Mouse (Mus musculus) mouse trophoblast stem cell (cell line): ENCODE data around the gene Abcg5.

Experiments used
- in situ Hi-C, 2 experiments: fragments of 300-500 bp; cut with MseI, MboI; formaldehyde crosslinking; loops; 2 replicates in 1 of 2; 3 replicates in 1 of 2; pipeline ENCODE4 v1.15.1; 2025

Abcg5 gene

DNA sequence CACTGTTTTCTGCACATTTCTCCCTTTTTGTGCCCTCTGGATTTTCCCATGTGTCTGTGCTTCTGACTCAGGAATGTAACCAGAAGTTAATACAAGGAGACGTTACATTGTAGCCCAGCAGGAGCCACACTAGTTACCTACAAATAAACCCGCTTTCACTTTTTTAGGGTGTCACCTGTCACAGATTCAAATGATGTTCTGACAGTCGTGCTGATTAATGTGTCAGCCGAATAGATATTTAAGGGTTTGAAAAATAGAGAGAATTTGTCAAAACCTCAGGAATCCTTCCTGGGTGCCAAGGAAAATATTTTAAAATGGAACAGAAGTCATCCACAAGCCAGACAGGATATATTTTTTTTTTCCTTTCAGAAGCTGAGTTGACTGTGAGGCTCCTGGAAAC, 2.5 kb upstream of the Abcg5 start:
- in situ Hi-C loops = no loop called here

- in situ Hi-C loops = no loop called here
Observed at GRCm38 (mm10) chr17:84684284-84684683, 1.5 kb upstream of the Abcg5 start.

DNA sequence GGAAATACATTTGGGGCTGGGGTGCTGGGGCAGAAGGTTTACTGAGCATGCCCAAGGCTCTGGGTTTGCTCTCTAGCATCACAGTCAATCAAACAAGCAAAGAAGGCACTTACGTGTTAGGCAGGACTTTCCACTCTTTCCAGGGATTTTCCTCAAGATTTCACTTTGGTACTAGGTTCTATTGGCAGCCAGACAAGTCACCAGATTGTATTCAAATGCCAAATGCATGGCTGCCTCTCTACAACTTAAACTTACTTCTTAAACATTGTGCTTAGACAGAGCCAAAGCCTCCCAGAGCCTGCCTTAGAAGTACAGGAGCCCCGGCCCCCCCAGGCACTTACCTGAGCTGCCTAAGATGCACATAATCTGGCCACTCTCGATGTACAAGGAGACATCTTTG, 1.1 kb downstream of the Abcg5 start:
- in situ Hi-C loops = no loop called here

DNA sequence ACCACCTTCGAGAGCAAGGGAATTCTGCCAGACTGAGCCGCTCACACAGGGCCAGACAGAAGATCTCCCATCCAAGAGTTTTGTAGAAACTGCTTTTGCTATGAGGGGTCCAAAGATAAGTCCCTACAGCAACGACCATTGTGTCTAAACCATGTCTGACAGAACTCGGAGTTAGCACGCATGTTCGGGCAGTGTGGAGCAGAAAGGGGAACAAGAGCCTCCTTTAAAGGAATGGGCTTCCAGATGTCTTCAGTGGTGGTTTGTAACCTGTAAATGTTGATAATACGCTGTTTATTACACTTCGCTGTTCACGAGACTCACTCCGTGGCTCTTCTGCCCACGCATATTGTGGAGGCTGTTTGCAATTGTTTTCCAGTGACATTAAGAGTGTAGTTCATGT, 5.2 kb downstream of the Abcg5 start:
- in situ Hi-C loops = no loop called here

DNA sequence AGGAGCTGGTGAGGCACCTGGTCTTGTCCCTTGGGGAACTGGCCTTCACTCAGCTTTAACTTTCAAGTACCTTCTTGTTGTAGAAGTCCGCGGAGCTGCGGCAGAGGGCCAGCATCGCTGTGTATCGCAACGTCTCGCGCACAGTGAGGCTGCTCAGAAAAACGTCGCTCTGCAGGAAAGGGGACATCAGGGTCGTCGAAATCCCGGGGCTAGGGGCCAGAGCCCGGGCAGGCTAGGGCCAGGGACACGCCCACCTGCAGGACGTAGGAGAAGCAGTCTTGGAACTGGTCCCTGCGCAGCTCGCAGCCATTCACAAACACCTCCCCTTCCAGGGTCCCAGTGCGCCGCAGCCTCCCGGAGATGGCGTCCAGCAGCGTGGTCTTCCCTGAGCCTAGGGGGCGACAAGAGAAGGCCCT, 6.9 kb downstream of the Abcg5 start, which contains the start of gene Abcg8:
TSS of gene Abcg8 (plus strand) at position 352 of the 416 bp plus-strand sequence.
- in situ Hi-C loops = no loop called here

- in situ Hi-C loops = no loop called here
Observed at GRCm38 (mm10) chr17:84675204-84675603, 7.6 kb downstream of the Abcg5 start.

DNA sequence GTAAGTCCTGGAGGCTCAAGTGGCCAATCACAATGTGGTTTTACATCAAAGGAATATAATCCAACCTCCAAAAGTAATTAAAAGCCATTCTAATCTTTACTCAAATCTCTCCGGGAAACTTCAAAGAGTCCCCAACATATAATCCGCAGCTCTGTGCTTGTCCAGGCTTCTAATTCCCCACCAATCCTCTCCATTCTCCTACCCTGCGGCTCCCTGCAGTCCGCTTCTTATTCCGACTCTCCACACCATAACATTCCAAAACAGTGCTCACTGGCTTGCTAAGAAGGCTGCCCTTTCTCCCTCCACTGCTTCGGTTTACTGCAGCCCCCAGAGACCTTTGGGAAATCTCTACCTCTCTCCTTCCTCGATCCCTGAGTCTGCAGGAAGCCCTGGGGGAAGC, 8.8 kb downstream of the Abcg5 start:
- in situ Hi-C loops = no loop called here

DNA sequence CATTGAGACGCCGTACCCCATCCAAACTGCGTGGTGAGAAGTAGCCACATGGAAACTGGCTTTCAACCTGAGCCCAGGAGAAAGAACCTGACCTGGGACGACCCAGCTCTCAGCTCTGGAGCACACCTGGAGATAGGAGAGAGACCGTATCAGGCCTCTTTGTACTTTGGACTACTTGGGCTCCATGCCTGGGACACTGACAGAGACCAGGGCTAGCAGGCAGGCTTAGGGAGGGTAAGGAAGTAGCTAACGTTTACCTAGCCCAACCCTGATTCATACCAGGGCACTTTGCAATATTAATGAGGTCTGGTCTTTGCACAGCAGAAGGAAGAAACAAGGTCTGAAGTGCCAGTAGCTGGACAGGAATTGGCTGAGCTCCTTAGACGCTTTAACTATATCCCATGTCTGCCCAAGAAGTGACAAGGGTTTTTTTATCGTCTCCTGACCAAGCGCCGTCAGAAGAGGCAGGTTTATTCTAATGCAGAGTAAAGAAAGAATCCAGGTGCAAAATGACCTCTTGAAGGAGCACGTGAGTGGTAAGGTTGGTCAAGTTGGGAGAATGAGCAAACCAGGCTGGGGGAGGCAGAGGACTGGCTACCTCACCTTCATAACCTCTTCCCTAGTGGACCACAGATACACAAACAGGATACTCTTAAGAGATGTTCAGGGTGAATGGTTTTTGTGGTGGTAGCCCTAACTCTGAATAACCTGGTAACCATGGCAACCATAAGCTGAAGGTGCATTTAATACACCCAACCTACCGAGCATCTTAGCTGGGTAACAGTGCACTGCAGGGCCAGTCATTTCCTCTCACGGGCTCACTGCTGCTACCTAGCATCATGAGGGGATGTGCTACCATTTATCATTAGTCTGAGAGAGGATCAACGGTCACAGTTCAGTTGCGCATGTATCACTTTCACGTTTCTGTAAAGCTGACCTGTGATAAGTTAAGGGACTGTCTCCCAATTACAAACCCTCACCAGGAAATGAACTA, 10.1 kb downstream of the Abcg5 start:
- in situ Hi-C loops = no loop called here

- in situ Hi-C loops = no loop called here
Observed at GRCm38 (mm10) chr17:84667848-84668247, 15.0 kb downstream of the Abcg5 start.

DNA sequence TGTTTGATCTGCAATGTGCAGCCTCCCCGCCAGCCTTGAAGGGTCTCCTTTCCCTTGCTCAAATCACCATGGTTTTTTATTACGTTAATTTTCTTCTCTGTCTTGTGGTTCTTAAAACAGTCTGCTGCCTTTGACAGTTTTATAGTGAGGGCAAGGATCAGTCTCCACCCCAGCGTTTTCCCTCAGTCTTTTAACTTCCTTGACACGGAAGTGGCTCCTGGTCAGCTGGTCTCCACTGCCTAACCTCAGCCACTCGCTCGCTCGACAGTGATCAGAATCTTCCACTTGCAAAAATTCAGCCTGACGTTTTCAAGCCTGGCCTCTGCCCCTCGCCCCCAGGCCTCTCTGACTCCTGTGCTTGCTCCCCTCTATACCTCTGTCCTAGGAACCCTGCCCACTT, 17.1 kb downstream of the Abcg5 start:
- in situ Hi-C loops = no loop called here

DNA sequence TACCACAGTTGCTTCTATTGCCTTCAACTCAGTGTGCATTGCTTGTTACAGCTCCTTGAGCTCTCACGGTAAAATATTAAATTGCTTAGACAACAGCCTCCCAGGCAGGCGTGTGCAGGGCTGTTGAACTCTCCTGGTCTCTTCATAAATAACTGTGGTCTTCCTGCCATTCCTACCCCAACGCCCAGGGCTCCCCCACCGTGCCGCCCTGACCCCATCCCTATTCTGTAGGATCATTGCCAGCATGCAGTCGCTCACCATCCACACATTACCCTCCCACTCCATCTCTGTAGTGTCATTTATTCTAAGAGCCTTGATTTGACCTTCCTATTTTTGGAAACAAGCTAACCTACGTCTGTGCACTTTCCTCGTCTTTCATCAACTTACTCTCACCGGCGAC, 17.8 kb downstream of the Abcg5 start:
- in situ Hi-C loops = no loop called here

DNA sequence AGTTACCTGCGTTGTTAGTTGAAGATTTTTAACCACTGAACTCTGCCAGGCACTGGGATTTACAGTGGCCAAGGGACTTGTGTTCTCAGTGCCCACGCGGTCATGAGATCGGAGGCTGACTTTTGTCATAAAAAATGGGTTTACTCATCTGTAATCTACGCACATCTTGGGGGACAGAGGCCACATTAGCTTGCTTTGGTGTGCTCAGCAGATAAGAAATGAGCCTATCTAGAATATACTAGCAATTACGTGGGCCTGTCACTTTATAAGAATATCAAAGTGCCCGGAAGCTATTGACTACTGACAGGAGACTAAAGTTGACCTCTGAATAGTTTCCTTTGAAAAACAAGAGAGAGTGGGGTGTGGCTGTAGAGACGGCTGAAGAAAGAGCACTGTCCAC, 23.9 kb downstream of the Abcg5 start:
- in situ Hi-C loops = no loop called here

DNA sequence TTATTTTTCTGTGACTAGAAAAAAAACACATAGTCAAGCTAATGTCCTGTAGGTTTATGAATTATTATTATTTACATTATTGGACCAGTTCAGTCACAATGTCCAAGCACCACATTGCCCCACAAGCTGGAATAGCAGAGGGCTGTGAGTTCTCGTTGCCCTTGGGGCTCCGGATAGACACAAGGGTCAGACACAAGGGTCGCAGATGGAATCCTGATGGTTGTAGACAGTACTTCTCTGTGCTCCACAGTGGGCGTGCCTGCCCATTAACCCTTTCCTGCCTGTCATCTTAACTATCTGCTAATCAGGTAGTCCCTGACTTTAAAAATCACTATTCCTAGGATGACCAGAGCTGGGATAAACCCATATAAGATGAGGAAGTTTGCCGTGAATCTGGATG, 24.6 kb downstream of the Abcg5 start:
- in situ Hi-C loops = no loop called here

GRCm38 (mm10) chr17:84657782-84658181, 25.0 kb downstream of the Abcg5 start:
- in situ Hi-C loops = no loop called here

- in situ Hi-C loops = no loop called here
Observed at GRCm38 (mm10) chr17:84657422-84657732, 25.4 kb downstream of the Abcg5 start.

- in situ Hi-C loops = no loop called here
Observed at GRCm38 (mm10) chr17:84656653-84657421, 26.0 kb downstream of the Abcg5 start.

- in situ Hi-C loops = no loop called here
Observed at GRCm38 (mm10) chr17:84656205-84656604, 26.6 kb downstream of the Abcg5 start.

- in situ Hi-C loops = no loop called here
Observed at GRCm38 (mm10) chr17:84653544-84653943, 29.3 kb downstream of the Abcg5 start.

DNA sequence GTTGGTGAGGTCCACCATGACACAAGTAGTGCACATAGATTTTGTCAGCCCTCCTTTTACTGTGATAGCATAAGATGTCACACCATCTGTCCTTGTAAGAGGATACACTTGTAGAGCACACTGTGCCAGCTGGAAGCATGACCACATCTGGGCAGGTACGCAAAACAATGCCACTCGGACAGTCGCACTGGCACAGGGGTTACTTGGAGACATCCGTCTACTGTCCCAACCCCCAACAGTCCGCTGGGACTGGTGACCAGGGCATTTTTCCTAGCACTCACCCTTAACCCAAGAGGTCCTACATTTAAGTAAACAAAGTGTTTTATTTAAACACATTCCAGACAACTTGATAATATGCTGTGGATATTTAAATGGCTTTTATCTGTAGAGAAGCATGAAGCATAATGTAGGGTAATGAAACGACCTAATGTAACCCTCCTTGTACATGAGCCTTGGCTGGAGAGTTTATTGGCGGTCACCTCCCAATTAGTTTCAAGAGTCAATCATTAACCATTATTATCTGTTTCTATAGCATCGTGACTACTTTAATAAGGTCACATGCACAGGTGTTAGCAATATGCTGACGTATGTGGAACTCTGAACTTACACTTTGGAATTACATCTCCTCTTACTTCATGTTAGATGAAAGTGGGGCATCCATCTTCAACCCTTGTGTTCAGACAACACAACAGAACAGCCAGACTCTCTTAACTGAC, 32.4 kb downstream of the Abcg5 start:
- in situ Hi-C loops = no loop called here

GRCm38 (mm10) chr17:84647630-84648029, 35.2 kb downstream of the Abcg5 start:
- in situ Hi-C loops = no loop called here

DNA sequence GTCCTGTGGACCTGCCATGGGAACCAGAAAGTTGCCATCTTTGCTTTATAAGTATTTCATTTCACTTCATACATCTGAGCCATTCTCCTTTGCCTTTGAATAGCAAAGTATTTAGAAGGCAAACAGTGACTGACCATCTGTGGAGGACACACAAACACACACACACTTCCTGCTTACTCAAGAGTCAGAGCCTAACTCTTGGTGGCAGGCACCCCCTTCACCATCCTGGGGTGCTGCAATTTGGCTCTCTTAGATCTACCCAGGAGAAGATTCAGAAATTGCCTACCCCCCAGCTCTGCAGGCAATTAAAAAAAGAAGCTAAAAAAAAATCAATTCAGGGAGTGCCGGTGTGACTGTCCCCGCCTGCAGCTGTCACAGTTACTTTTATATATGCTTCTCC, 36.3 kb downstream of the Abcg5 start:
- in situ Hi-C loops = no loop called here

- in situ Hi-C loops = no loop called here
Observed at GRCm38 (mm10) chr17:84645894-84646293, 36.9 kb downstream of the Abcg5 start.
